Comparison of ENCODE assay signal across 8 mouse cellular contexts in the genomic region with DNA sequence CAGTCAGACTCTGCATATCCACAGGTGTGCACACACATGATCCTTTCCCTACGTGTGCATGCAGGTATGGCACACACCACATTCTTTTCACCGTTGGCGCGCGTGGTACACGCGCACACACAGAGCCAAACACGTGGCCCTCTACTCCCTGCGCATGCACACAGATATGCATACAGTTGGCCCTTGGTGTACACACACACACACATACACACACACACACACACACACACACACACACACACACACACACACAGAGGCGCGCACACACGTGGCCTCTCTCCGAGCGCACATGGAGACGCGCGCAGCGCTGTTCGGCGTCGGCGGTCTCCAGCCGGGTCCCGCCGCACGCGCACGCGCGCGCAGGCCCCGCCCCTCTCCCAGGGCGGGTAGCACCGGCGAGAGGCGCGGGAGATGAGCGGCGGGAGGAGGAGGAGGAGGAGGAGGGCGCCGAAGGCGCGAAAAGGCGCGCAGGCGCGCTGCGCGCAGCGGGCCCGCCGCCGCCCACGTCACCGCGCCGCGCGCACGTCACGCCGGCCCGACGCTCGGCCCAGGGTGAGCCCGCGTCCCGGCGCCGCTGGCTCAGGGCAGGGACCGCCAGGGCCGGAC. TPM values are rescaled to one million over a fixed set of nuclear protein-coding genes. Genes with fewer than 3 reads are reported as not detected.
DNase-seq lines count a peak whose midpoint lies in the region; ATAC-seq and TF ChIP-seq lines count a peak whose summit lies in the region.

Gene Tfdp1 (plus strand): TSS at position 497 of the 606 bp plus-strand sequence.

- peaks cover 6% of the 10 kb centered on the region for H3K4me1 ChIP-seq in ES-Bruce4 (ENCODE audit: control insufficient read depth, insufficient read depth, low read length)
- H3K4me1 ChIP-seq in forebrain, embryonic 14.5 days (ENCODE audit: control insufficient read depth, insufficient read depth, low read length), result peaks cover 12% of the 10 kb centered on the region
- H3K4me1 ChIP-seq in neural tube, embryonic 15.5 days, result peaks cover 23% of the 10 kb centered on the region

- DNase-seq in forebrain, embryonic 14.5 days (ENCODE audit: low spot score), result peak; percentile 94
- DNase-seq in heart, postnatal 14 days, result peak; percentile 83 to 86
- DNase-seq in layer of hippocampus, adult 11-12 months (ENCODE audit: low spot score), result peak; percentile 80
- DNase-seq in lung, adult 18-20 months, result peak; percentile 74 to 81
- peak; percentile 88 for DNase-seq in testis, postnatal 14 days (ENCODE audit: low spot score)

- under 1% methylated on average over 29 of the region's 72 CpGs for WGBS in forebrain, embryonic 14.5 days
- WGBS in neural tube, embryonic 15.5 days, result under 1% methylated on average over 58 of the region's 72 CpGs

- peak; percentile 30; the same call in 1 of the 2 replicates for TF ChIP-seq EP300 in ES-Bruce4 (IDR thresholded peaks at IDR 0.05; ENCODE audit: insufficient read depth, low read depth, low read length)

- H3K27ac ChIP-seq in ES-Bruce4 (ENCODE audit: insufficient read depth, low read length), result peak within 1 kb of the TSS; percentile 22
- peak within 1 kb of the TSS; percentile 65 for H3K27ac ChIP-seq in forebrain, embryonic 14.5 days (ENCODE audit: low read depth, low read length)
- peak within 1 kb of the TSS; percentile 78 for H3K27ac ChIP-seq in neural tube, embryonic 15.5 days (replicated peaks)

- H3K4me2 ChIP-seq in forebrain, embryonic 14.5 days (ENCODE audit: low read length), result peak within 1 kb of the TSS; percentile 77
- H3K4me2 ChIP-seq in neural tube, embryonic 15.5 days, result peak within 1 kb of the TSS; percentile 86

- intact Hi-C loops in heart, postnatal 14 days (cut with DNase I), result no loop called here

- H3K36me3 ChIP-seq in ES-Bruce4 (ENCODE audit: control insufficient read depth, insufficient read depth, low read length, poor library complexity, severe bottlenecking), result peaks cover 28% of the 10 kb centered on the region
- peaks cover 34% of the 10 kb centered on the region for H3K36me3 ChIP-seq in forebrain, embryonic 14.5 days (ENCODE audit: control insufficient read depth, insufficient read depth, low read length)
- H3K36me3 ChIP-seq in neural tube, embryonic 15.5 days, result peaks cover 24% of the 10 kb centered on the region

- H3K4me3 ChIP-seq in ES-Bruce4 (ENCODE audit: low read depth, low read length), result peak within 1 kb of the TSS; percentile 72
- peak within 1 kb of the TSS; percentile 85 for H3K4me3 ChIP-seq in forebrain, embryonic 14.5 days (ENCODE audit: low read depth, low read length)
- peak within 1 kb of the TSS; percentile 82 for H3K4me3 ChIP-seq in neural tube, embryonic 15.5 days (replicated peaks)

- TF ChIP-seq CTCF in ES-Bruce4 (IDR thresholded peaks at IDR 0.05; ENCODE audit: low read depth, low read length), result no peak

- TF ChIP-seq POLR2A in ES-Bruce4 (IDR thresholded peaks at IDR 0.05; ENCODE audit: insufficient read depth, low read length), result no peak

- no peaks in the 10 kb centered on the region for H3K27me3 ChIP-seq in ES-Bruce4 (ENCODE audit: control insufficient read depth, insufficient read depth, low read length, poor library complexity, severe bottlenecking)
- no peaks in the 10 kb centered on the region for H3K27me3 ChIP-seq in forebrain, embryonic 14.5 days (replicated peaks; ENCODE audit: control insufficient read depth, insufficient read depth, low read length)
- H3K27me3 ChIP-seq in neural tube, embryonic 15.5 days (replicated peaks), result no peaks in the 10 kb centered on the region

- H3K9ac ChIP-seq in ES-Bruce4 (ENCODE audit: low read depth, poor library complexity, severe bottlenecking), result peak within 1 kb of the TSS; percentile 99
- peak within 1 kb of the TSS; percentile 92 for H3K9ac ChIP-seq in forebrain, embryonic 14.5 days (ENCODE audit: low read length)
- H3K9ac ChIP-seq in neural tube, embryonic 15.5 days (replicated peaks), result peak within 1 kb of the TSS; percentile 95

- H3K9me3 ChIP-seq in ES-Bruce4 (replicated peaks; ENCODE audit: control insufficient read depth, insufficient read depth, low read length, poor library complexity, severe bottlenecking), result no peaks in the 10 kb centered on the region
- no peaks in the 10 kb centered on the region for H3K9me3 ChIP-seq in forebrain, embryonic 14.5 days (replicated peaks; ENCODE audit: control insufficient read depth, low read length)
- no peaks in the 10 kb centered on the region for H3K9me3 ChIP-seq in neural tube, embryonic 15.5 days (replicated peaks)

- ATAC-seq in cerebellum, adult (ENCODE audit: insufficient number of reproducible peaks, low FRiP score, low TSS enrichment), result peak; percentile 82
- peak; percentile 97 for ATAC-seq in forebrain, embryonic 14.5 days
- peak; percentile 95 for ATAC-seq in neural tube, embryonic 15.5 days (ENCODE audit: low FRiP score)

RNA-seq across cellular contexts. Expression of gene Tfdp1, which starts in this region (rescaled TPM):
- polyA plus RNA-seq in ES-Bruce4 (2011; ENCODE audit: insufficient read depth, insufficient read length, low read depth, missing spikeins), result 172 and 175 TPM in 2 replicates
- polyA plus RNA-seq in forebrain, embryonic 14.5 days (2014; fragmentation: Nextera tagmentation; extraction: Ambion mirVana), result 145 and 146 TPM in 2 replicates
- total RNA-seq in heart, postnatal 14 days (2021), result 10 to 100 TPM; 40.4 to 45.5 TPM
- polyA plus RNA-seq in neural tube, embryonic 15.5 days (2015; fragmentation: Nextera tagmentation; extraction: Ambion mirVana), result 88.2 and 113 TPM in 2 replicates

Comparison
In these comparisons a context has a peak if more than half of its experiments do, and no peak if none do; other contexts are left out.
1. Peak in every context shown above with its lines: DNase-seq, ATAC-seq, H3K4me3 ChIP-seq and H3K27ac ChIP-seq.
2. H3K27ac ChIP-seq: peak in every context shown above with its lines; median percentile 78 in neural tube, embryonic 15.5 days; 65 in forebrain, embryonic 14.5 days; 22 in ES-Bruce4.